Mouse (Mus musculus) neutrophil, adult 5-6 weeks (primary cell): ENCODE data around the gene Mettl23. TPM values are rescaled to one million over a fixed set of nuclear protein-coding genes. Genes with fewer than 3 reads are reported as not detected.
"Not testable (repeated sequence)": the region's sequence is repeated elsewhere in the genome, so short reads cannot be mapped to it uniquely, and the experiment has no call there.

Experiments
- ATAC-seq: fragments of 151-379, 151-347 bp; 2 replicates; pipeline ENCODE4 v1.8.0; 2017; ENCODE audit warnings: mild to moderate bottlenecking, moderate TSS enrichment; ENCODE audit not compliant: insufficient number of reproducible peaks, poor library complexity, low FRiP score, severe bottlenecking; ENCODE audit errors: extremely low read depth
- total RNA-seq: library from RNA; stranded (forward); fragments of 200-1000 nt; gene quantifications from 2 replicates; pipeline ENCODE4 v1.2.3, GENCODE M21; 2017

Gene Mettl23
- total RNA-seq, 1 experiment from 2014 or later, result 78.8 TPM

DNA sequence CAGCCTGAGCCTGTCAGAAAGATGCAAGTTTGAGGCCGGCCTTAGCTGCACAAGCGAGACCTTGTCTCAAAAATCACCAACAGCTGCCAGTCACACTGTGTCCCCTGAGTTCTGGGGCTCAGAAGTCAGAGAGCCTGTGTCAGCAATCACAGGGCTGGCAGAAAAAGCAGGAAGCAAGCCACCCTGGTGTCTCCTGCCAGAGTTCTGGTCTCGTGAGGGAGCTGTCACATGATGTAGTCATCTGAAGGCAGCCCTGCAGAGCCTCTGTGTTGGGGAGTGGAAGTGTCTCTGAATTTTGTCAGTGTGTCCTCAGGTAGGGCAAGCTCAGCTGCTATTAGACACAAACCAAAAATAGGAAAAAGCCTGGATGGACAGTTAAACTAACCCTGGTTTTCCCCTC is 25.1 kb downstream of the Mettl23 start:
- ATAC-seq, result no peak

DNA sequence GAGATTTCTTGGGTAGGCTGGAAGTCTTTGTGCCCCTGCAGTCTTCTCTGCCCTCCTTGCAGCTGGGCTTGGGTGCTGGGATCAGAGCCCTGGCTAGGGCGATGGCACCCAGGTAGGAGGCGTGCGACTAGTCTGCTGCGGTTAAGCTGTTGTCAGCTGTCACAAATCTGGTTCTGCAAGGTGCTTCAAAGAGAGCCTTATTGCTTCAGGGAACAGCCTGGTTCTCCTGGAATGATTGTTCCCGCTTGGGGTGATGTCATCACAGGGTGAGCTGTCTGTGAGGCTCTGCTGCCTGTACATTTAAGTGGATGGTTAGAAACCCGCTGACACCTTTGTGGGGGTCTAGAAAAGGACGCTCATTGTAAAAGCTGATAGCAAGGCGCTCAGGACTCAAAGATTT is 26.1 kb downstream of the Mettl23 start:
- no peak for ATAC-seq

DNA sequence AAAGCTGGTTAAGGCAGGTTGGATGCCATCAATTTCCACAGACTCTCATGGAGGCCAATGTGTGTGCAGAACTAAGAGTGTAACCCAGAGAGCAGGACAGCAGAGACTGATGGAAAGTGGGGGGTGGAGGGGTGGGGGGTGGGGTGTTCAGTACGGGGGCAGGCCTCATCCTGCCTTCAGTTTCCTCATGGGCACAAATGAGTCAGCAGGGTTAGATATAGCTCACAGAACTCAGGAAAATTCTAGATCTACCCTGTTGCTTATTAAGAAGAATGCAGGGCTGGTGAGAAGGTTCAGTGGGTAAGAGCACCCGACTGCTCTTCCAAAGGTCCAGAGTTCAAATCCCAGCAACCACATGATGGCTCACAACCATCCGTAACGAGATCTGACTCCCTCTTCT is 26.6 kb downstream of the Mettl23 start:
- no peak for ATAC-seq

DNA sequence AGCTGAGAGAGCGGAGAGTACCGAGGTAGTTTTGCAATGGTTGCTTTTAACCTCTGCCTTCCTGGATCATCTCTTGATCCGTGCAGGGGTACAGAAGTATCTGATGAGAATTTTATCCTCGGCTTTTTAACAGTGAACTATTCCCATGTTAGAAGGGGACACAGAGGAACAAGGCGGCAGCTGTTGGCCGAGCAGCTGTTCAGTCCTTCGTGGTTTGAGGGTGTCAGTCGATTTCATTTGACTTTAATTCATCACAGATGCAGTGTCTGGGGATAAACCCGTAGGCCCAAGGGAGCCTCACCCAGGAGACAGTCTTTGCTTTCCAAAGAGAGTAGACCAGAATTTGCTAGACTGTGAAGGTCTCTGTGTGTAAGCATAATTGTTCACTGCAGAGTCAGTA is 28.5 kb downstream of the Mettl23 start:
- no peak for ATAC-seq

DNA sequence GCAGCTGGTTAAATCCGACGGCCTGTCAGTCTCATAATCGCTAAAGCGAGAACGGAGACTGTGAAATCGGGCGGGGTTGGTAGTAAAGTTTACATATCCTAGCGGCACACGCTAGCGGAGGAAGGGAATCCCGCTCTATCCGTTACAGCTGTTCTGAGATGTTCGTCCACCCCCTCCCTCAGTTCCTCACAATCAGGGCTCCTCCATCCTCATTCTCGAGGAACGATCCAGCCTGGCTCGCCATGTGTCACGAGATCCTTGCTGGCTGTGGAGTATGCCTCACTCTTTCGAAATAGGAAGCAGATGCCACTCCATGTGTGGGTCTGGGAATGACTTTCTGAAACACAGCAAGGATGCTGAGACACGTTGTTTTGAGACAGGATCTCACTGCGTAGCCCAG is 30.9 kb downstream of the Mettl23 start:
- no peak for ATAC-seq

DNA sequence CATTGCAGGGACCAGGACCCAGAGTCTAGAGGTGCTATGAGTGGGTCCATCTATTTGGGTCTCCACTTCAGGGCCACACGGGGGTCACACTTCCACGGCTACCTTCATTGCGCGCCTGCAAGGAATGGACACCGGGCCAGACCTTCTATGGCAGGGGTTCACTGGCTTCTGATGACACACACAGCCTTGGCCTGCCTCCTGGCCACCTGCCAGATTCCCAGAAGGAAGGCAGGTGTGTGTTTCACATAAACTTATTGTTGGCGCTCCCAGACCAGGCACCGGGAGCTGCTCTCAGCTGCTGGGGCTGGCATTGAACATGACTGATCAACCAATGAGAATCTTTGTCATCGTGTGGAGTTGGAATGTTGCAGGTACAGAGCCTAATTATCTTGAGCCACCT is 35.4 kb downstream of the Mettl23 start:
- no peak for ATAC-seq

DNA sequence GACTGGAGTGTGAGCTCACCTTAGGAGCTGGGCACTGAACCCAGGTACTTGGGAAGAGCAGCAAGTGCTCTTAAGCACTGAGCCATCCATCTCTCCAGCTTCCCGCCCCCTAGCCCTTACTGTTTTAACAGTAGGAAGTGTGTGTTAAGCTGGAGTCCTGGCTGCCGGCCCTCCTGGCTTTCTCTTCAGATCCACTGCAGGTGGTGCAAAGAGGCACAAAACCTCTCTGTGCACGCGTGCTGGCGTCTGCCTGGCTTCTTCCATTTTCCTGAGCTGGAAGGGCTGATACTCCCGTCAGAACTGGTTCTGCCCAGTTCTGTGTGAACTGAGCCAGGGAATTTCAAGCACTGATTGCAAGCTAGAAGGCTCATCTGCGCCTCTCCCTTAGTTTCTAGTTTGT is 37.8 kb downstream of the Mettl23 start:
- ATAC-seq, result no peak

DNA sequence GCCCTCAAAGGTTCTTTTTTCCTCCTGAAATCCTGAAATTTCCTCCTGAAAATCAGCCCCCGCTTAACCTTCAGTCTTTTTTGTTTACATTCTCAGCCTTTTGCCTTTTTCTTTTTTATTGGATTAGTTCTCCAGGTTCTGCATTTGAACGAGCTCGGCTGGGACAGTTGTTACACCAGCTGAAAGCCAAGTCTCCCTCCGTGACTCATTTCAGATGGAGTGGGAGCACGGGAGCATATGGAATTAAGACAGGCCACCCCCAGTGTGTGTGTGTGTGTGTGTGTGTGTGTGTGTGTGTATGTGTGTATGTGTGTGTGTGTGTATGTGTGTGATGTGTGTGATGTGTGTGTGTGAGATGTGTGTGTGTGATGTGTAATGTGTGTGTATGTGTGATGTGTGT is 38.4 kb downstream of the Mettl23 start:
- no peak for ATAC-seq

DNA sequence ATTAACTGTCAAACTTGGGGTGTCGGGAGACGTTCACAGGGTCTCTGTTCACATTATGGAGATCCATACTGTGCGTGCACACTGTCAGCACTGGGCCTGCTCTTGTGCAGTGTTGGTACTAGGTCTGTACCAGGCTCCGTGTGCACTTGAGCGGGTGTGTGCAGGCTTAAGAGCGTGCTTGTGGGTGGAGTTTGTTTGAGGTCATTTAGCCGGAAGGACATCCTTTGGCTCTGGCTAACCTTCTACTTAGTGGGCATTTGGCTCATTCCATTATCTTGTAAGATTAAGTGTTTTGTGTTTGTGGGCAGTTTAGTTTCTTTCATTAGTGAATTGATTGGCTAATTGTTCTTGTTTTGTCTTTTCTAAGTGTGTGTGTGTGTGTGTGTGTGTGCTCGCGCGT is 39.4 kb downstream of the Mettl23 start:
- no peak for ATAC-seq

DNA sequence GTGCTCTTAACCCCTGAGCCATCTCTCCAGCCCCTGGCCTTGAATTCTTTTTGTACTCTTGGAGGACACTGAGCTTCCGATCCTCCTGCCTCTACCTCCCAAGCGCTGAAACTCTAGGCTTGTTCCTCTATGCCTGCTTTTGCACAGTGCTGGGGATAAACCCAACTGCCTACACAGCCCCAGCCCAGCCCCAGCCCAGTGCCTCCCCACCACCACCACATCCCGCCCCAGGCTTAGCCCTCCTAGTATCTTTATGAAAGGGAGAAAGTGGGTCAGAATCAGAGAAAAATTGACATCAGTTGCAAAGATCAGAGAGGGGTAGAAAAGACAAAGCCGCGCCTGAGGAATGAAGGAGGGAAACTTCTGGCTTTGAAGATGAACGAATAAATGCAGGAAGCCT is 41.0 kb downstream of the Mettl23 start:
- no peak for ATAC-seq

DNA sequence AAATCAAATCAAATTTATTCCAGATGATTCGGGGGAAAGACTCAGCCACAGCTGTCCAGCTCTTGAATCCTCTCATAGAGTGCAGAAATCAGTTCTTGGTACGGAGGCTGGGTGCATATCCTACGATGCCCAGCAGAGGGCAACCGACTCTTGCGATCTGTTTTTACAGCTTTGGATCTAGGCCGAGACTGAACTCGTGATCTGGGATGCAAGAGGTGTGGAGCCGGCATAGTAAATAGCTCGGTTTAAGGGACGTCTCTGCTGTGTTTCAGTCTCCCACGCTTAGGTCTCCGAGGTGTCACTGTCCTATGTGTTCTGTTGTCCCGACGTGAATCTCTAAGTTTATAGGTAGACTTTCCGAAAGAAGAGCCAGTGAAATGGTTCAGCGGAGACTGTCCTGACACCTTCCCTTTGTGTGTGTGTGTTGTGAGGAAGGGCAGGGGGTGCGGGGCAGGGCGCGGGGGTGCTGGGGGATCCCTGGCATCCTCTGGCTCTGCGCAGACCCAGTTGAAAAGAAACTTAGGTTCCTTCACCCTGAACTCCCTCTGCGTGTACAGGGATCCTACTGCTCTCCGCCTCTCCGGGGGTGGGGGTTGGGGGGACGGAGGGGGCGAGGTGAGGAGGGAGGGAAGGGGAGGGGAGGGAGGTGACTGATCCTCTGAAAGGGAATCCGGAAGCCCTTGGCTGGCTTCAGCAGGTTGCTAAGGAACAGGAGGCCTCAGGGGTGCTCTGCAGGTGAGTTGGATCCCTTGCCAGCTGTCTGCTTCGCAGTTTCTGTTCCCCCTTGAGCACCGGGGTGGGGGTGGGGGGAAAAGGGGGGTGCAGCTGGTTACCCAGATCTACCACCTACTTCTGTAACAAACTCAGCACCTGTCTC is 42.4 kb downstream of the Mettl23 start:
- peak; percentile 78 for ATAC-seq

DNA sequence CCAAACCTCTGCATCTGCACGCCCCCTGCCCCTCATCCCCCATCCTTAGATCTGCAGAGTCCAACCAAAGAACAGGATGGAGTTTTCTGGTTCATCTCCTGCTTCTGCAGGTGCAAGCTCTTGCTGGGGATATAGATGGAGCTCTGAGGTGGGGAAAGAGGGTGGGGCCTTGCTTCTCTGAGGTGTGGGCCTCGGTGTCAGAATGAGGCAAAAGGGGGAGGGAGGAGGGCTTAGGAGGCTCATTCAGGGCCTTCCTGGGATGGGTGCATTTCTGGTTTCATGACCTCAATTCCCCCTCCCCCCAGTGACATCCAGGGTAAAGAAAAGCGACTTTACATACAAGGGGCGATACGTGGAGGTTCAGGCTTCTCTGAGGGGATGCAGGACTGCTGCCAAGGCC is 44.1 kb downstream of the Mettl23 start:
- ATAC-seq, result no peak

DNA sequence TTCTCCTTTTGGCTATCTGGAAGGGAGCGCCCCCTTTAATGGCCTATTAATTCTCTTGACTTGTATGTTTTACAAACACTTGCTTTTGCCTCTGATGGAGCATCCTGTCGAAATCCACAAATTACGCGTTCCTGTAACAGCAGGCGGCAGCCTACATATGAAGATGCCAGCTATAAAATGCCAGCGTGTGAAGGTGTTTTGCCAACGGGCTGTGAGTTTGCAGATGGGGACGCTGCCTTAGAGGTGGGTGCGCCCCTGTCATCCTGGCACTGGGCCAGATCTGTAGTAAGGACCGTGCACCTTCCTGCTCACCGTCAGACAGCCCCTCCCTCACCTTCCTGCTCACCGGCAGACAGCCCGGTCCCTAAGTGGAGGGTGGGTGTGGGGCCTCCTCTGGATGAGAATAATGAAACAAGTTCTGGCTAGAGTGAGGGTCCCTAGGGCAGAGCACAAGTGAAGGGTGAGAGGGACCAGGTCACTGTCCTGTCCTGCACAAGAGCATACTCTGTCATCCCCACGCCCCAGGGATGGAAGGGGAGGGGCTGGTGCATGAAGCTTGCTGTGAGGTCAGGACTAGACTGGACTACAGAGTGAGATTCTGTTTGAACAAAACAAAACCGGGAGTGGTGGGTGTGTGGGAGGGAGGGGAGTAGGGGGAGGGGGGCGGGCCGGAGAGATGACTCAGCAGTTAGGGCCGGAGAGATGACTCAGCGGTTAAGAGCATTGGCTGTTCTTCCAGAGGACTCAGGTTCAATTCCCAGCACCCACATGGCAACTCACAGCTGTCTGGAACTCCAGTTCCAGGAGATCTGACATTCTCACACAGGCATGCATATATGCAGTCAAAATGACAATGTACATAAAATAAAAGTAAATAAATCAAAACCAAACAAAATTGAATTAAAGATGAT is 50.7 kb downstream of the Mettl23 start:
- no peak for ATAC-seq

DNA sequence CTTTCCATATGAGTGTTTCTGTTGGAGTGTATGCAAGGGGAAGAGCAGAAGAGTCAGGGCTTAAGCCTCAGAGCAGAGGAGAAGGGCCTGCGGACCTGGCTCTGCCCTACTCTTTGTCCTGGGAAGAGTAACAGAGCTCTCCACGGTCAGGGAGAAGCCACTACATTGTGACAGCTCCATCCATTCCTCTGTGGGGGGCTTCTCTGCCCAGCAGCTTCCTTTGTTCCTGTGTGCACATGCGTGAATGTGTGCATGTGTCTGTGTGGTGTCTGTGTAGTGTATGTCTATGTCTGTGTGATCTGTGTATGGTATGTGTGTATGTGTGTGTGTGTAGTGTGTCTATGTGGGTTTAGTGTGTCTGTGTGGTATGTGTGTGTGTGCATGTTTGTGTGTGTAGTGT is 52.3 kb downstream of the Mettl23 start:
- no peak for ATAC-seq

DNA sequence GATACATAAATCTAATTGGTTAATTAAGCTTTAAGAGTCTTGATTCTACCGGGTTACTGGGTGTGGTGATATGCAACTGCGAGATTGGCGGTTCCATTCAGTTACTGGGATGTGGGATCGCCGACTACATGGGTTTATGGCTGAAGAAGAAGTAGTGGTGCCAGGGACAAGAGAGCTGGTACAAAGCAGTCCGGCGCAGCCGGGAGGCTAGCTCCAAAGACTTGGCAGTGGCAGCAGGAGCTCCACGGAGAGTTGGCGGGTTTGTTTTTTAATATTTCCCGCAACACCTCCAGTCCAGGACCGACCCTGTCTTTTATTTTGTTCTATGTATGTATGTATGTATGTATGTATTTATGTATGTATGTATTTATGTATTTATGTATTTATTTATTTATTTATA is 56.2 kb downstream of the Mettl23 start:
- ATAC-seq, result no peak

DNA sequence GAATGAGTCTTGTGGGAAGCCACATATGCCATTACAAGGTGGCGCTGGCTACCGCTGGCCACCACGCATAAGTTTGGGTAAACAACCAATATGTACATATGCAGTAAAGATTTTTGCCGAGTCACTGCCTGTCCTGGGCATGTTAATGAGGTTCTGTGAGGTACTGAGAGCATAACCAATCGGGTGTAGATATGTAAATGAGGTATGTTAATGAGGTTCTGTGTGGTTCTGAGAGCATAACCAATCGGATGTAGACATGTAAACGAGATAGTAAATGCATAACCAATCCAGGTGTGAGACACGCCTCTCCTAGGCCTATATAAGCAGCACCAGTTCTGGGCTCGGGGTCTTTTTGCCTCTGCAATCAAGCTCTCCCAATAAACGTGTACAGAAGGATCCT is 59.5 kb downstream of the Mettl23 start:
- ATAC-seq, result not testable (repeated sequence)
